Mouse (Mus musculus): ENCODE measurements around the gene Fat3.

Fat3 gene

GRCm38 (mm10) chr9:16147735-16148134 lies 353.4 kb downstream of the Fat3 start:
- in situ Hi-C loops (cut with MboI, MseI): no loop called here

GRCm38 (mm10) chr9:16144684-16145083 lies 356.4 kb downstream of the Fat3 start:
- in situ Hi-C loops (cut with MboI, MseI): no loop called here

- in situ Hi-C loops (cut with MboI, MseI): no loop called here
Observed at GRCm38 (mm10) chr9:16139300-16139699, 361.8 kb downstream of the Fat3 start.

GRCm38 (mm10) chr9:16133098-16133497 lies 368.0 kb downstream of the Fat3 start:
- in situ Hi-C loops (cut with MboI, MseI): no loop called here

GRCm38 (mm10) chr9:16132594-16132993 lies 368.5 kb downstream of the Fat3 start:
- in situ Hi-C loops (cut with MboI, MseI): no loop called here

GRCm38 (mm10) chr9:16121756-16122155 lies 379.3 kb downstream of the Fat3 start:
- in situ Hi-C loops (cut with MboI, MseI): no loop called here

GRCm38 (mm10) chr9:16114821-16115485 lies 386.1 kb downstream of the Fat3 start:
- in situ Hi-C loops (cut with MboI, MseI): no loop called here

GRCm38 (mm10) chr9:16113936-16114642 lies 387.0 kb downstream of the Fat3 start:
- in situ Hi-C loops (cut with MboI, MseI): no loop called here

- in situ Hi-C loops (cut with MboI, MseI): no loop called here
Observed at GRCm38 (mm10) chr9:16107900-16108299, 393.2 kb downstream of the Fat3 start.

GRCm38 (mm10) chr9:16107386-16107785 lies 393.7 kb downstream of the Fat3 start:
- in situ Hi-C loops (cut with MboI, MseI): no loop called here

GRCm38 (mm10) chr9:16098553-16098952 lies 402.5 kb downstream of the Fat3 start:
- in situ Hi-C loops (cut with MboI, MseI): no loop called here

- in situ Hi-C loops (cut with MboI, MseI): no loop called here
Observed at GRCm38 (mm10) chr9:16093047-16093668, 407.9 kb downstream of the Fat3 start.

- in situ Hi-C loops (cut with MboI, MseI): no loop called here
Observed at GRCm38 (mm10) chr9:16092051-16092967, 408.8 kb downstream of the Fat3 start.

GRCm38 (mm10) chr9:16079292-16079691 lies 421.8 kb downstream of the Fat3 start:
- in situ Hi-C loops (cut with MboI, MseI): no loop called here

- in situ Hi-C loops (cut with MboI, MseI): no loop called here
Observed at GRCm38 (mm10) chr9:16074664-16075063, 426.4 kb downstream of the Fat3 start.

- in situ Hi-C loops (cut with MboI, MseI): no loop called here
Observed at GRCm38 (mm10) chr9:16074116-16074515, 427.0 kb downstream of the Fat3 start.

- in situ Hi-C loops (cut with MboI, MseI): no loop called here
Observed at GRCm38 (mm10) chr9:16063447-16063846, 437.6 kb downstream of the Fat3 start.

GRCm38 (mm10) chr9:16062472-16062871 lies 438.6 kb downstream of the Fat3 start:
- in situ Hi-C loops (cut with MboI, MseI): no loop called here

- in situ Hi-C loops (cut with MboI, MseI): no loop called here
Observed at GRCm38 (mm10) chr9:16046686-16047085, 454.4 kb downstream of the Fat3 start.

- in situ Hi-C loops (cut with MboI, MseI): no loop called here
Observed at GRCm38 (mm10) chr9:16037375-16037774, 463.7 kb downstream of the Fat3 start.

GRCm38 (mm10) chr9:16036346-16036745 lies 464.7 kb downstream of the Fat3 start:
- in situ Hi-C loops (cut with MboI, MseI): no loop called here

Data from T-helper 2 cell (primary cell).